Mouse (Mus musculus): ENCODE results near the gene Pibf1. TPM values are rescaled to one million over a fixed set of nuclear protein-coding genes. Genes with fewer than 3 reads are reported as not detected.

Gene Pibf1
- polyA plus RNA-seq, 1 experiment from 2014 or later, result 19.0 TPM

- Histone ChIP-seq H3K36me3 (peaks cover 13% of the 10 kb centered on the region), H3K9me3 (no peaks in the 10 kb centered on the region), H3K4me3 (no peak overlapping the region), H3K27ac (no peak overlapping the region), H3K4me1 (replicated peaks) (no peaks in the 10 kb centered on the region), H3K27me3 (ENCODE audit: insufficient read depth, poor library complexity, severe bottlenecking) (no peaks in the 10 kb centered on the region)
- 87% methylated on average over 5 of the region's 5 CpGs for WGBS
- DNase-seq (ENCODE audit: low spot score), result no peak
Observed at GRCm38 (mm10) chr14:99237115-99237514, 137.9 kb downstream of the Pibf1 start.

GRCm38 (mm10) chr14:99240563-99240962 lies 141.3 kb downstream of the Pibf1 start:
- no peak for DNase-seq (ENCODE audit: low spot score)
- H3K4me1 ChIP-seq (replicated peaks), result no peaks in the 10 kb centered on the region
- WGBS, result 93% methylated on average over 11 of the region's 11 CpGs
- H3K4me3 ChIP-seq, result no peak overlapping the region
- peaks cover 20% of the 10 kb centered on the region for H3K36me3 ChIP-seq
- no peak overlapping the region for H3K27ac ChIP-seq
- H3K27me3 ChIP-seq (ENCODE audit: insufficient read depth, poor library complexity, severe bottlenecking), result no peaks in the 10 kb centered on the region
- no peaks in the 10 kb centered on the region for H3K9me3 ChIP-seq

- WGBS, result 77% methylated on average over 3 of the region's 3 CpGs
- no peak overlapping the region for H3K4me3 ChIP-seq
- no peak for DNase-seq (ENCODE audit: low spot score)
Observed at GRCm38 (mm10) chr14:99244508-99244907, 145.3 kb downstream of the Pibf1 start.

GRCm38 (mm10) chr14:99262026-99262425 lies 162.8 kb downstream of the Pibf1 start:
- no peaks in the 10 kb centered on the region for H3K36me3 ChIP-seq
- no peak overlapping the region for H3K4me3 ChIP-seq
- no peak for DNase-seq (ENCODE audit: low spot score)
- no peaks in the 10 kb centered on the region for H3K27me3 ChIP-seq (ENCODE audit: insufficient read depth, poor library complexity, severe bottlenecking)
- no peak overlapping the region for H3K27ac ChIP-seq
- WGBS, result 93% methylated on average over 12 of the region's 12 CpGs
- H3K9me3 ChIP-seq, result no peaks in the 10 kb centered on the region
- H3K4me1 ChIP-seq (replicated peaks), result no peaks in the 10 kb centered on the region

More at GRCm38 (mm10) chr14:99244508-99244907, 145.3 kb downstream of the Pibf1 start:
- H3K9me3 ChIP-seq, result no peaks in the 10 kb centered on the region
- H3K36me3 ChIP-seq, result peaks cover 26% of the 10 kb centered on the region
- no peaks in the 10 kb centered on the region for H3K27me3 ChIP-seq (ENCODE audit: insufficient read depth, poor library complexity, severe bottlenecking)
- H3K4me1 ChIP-seq (replicated peaks), result no peaks in the 10 kb centered on the region
- H3K27ac ChIP-seq, result no peak overlapping the region

GRCm38 (mm10) chr14:99263816-99264215 lies 164.6 kb downstream of the Pibf1 start:
- no peak for DNase-seq (ENCODE audit: low spot score)
- Histone ChIP-seq H3K4me1 (replicated peaks) (no peaks in the 10 kb centered on the region), H3K9me3 (no peaks in the 10 kb centered on the region), H3K36me3 (no peaks in the 10 kb centered on the region), H3K27me3 (ENCODE audit: insufficient read depth, poor library complexity, severe bottlenecking) (no peaks in the 10 kb centered on the region), H3K27ac (no peak overlapping the region), H3K4me3 (no peak overlapping the region)
- 93% methylated on average over 6 of the region's 6 CpGs for WGBS

GRCm38 (mm10) chr14:99265791-99266190 lies 166.6 kb downstream of the Pibf1 start:
- H3K27me3 ChIP-seq (ENCODE audit: insufficient read depth, poor library complexity, severe bottlenecking), result no peaks in the 10 kb centered on the region
- H3K4me3 ChIP-seq, result no peak overlapping the region
- no peaks in the 10 kb centered on the region for H3K36me3 ChIP-seq
- H3K9me3 ChIP-seq, result no peaks in the 10 kb centered on the region
- DNase-seq (ENCODE audit: low spot score), result no peak
- no peaks in the 10 kb centered on the region for H3K4me1 ChIP-seq (replicated peaks)
- no peak overlapping the region for H3K27ac ChIP-seq
- 91% methylated on average over 14 of the region's 14 CpGs for WGBS

- no peaks in the 10 kb centered on the region for H3K36me3 ChIP-seq
- no peaks in the 10 kb centered on the region for H3K9me3 ChIP-seq
- no peak overlapping the region for H3K27ac ChIP-seq
- H3K4me1 ChIP-seq (replicated peaks), result no peaks in the 10 kb centered on the region
- no peak overlapping the region for H3K4me3 ChIP-seq
- DNase-seq (ENCODE audit: low spot score), result no peak
- WGBS, result 47% methylated on average over 5 of the region's 5 CpGs
- H3K27me3 ChIP-seq (ENCODE audit: insufficient read depth, poor library complexity, severe bottlenecking), result no peaks in the 10 kb centered on the region
Observed at GRCm38 (mm10) chr14:99266749-99267148, 167.5 kb downstream of the Pibf1 start.

- H3K9me3 ChIP-seq, result no peaks in the 10 kb centered on the region
- H3K27ac ChIP-seq, result no peak overlapping the region
- no peaks in the 10 kb centered on the region for H3K36me3 ChIP-seq
- H3K27me3 ChIP-seq (ENCODE audit: insufficient read depth, poor library complexity, severe bottlenecking), result peaks cover 18% of the 10 kb centered on the region
- peaks cover 9% of the 10 kb centered on the region; the same call in 1 of the 2 replicates for H3K4me1 ChIP-seq (replicated peaks)
- no peak overlapping the region for H3K4me3 ChIP-seq
- no peak for DNase-seq (ENCODE audit: low spot score)
- WGBS, result 71% methylated on average over 2 of the region's 2 CpGs
Observed at GRCm38 (mm10) chr14:99274056-99274455, 174.8 kb downstream of the Pibf1 start.

GRCm38 (mm10) chr14:99275827-99276226 lies 176.6 kb downstream of the Pibf1 start:
- peaks cover 9% of the 10 kb centered on the region; the same call in 1 of the 2 replicates for H3K4me1 ChIP-seq (replicated peaks)
- no peak for DNase-seq (ENCODE audit: low spot score)
- no peak overlapping the region for H3K27ac ChIP-seq
- 39% methylated on average over 4 of the region's 4 CpGs for WGBS
- no peaks in the 10 kb centered on the region for H3K36me3 ChIP-seq
- no peak overlapping the region for H3K4me3 ChIP-seq
- peaks cover 32% of the 10 kb centered on the region for H3K27me3 ChIP-seq (ENCODE audit: insufficient read depth, poor library complexity, severe bottlenecking)
- H3K9me3 ChIP-seq, result no peaks in the 10 kb centered on the region

GRCm38 (mm10) chr14:99278312-99278711 lies 179.1 kb downstream of the Pibf1 start:
- DNase-seq (ENCODE audit: low spot score), result no peak
- no peak overlapping the region for H3K27ac ChIP-seq
- no peaks in the 10 kb centered on the region for H3K36me3 ChIP-seq
- H3K4me1 ChIP-seq (replicated peaks), result peaks cover 9% of the 10 kb centered on the region; the same call in 1 of the 2 replicates
- 17% methylated on average over 9 of the region's 9 CpGs for WGBS
- H3K27me3 ChIP-seq (ENCODE audit: insufficient read depth, poor library complexity, severe bottlenecking), result peaks cover 32% of the 10 kb centered on the region
- no peak overlapping the region for H3K4me3 ChIP-seq
- no peaks in the 10 kb centered on the region for H3K9me3 ChIP-seq

- no peak overlapping the region for H3K27ac ChIP-seq
- peaks cover 9% of the 10 kb centered on the region; the same call in 1 of the 2 replicates for H3K4me1 ChIP-seq (replicated peaks)
- no peaks in the 10 kb centered on the region for H3K36me3 ChIP-seq
- DNase-seq (ENCODE audit: low spot score), result no peak
- peaks cover 32% of the 10 kb centered on the region for H3K27me3 ChIP-seq (ENCODE audit: insufficient read depth, poor library complexity, severe bottlenecking)
- WGBS, result 48% methylated on average over 12 of the region's 12 CpGs
- no peaks in the 10 kb centered on the region for H3K9me3 ChIP-seq
- H3K4me3 ChIP-seq, result no peak overlapping the region
Observed at GRCm38 (mm10) chr14:99278763-99279486, 179.7 kb downstream of the Pibf1 start.

GRCm38 (mm10) chr14:99280399-99280798 lies 181.2 kb downstream of the Pibf1 start:
- Histone ChIP-seq H3K9me3 (no peaks in the 10 kb centered on the region), H3K27ac (no peak overlapping the region), H3K27me3 (ENCODE audit: insufficient read depth, poor library complexity, severe bottlenecking) (peaks cover 32% of the 10 kb centered on the region), H3K4me1 (replicated peaks) (peaks cover 9% of the 10 kb centered on the region; the same call in 1 of the 2 replicates), H3K36me3 (no peaks in the 10 kb centered on the region), H3K4me3 (no peak overlapping the region)
- DNase-seq (ENCODE audit: low spot score), result no peak
- 83% methylated on average over 5 of the region's 5 CpGs for WGBS

GRCm38 (mm10) chr14:99280825-99281433 lies 181.7 kb downstream of the Pibf1 start:
- Histone ChIP-seq H3K27me3 (ENCODE audit: insufficient read depth, poor library complexity, severe bottlenecking) (peaks cover 30% of the 10 kb centered on the region), H3K27ac (no peak overlapping the region)
- WGBS, result 89% methylated on average over 5 of the region's 5 CpGs

More at GRCm38 (mm10) chr14:99280825-99281433, 181.7 kb downstream of the Pibf1 start:
- H3K9me3 ChIP-seq, result no peaks in the 10 kb centered on the region
- H3K4me1 ChIP-seq (replicated peaks), result peaks cover 9% of the 10 kb centered on the region; the same call in 1 of the 2 replicates
- H3K36me3 ChIP-seq, result no peaks in the 10 kb centered on the region
- H3K4me3 ChIP-seq, result no peak overlapping the region
- no peak for DNase-seq (ENCODE audit: low spot score)

Measured in hindbrain, embryonic 10.5 days (tissue).